In the genomic region with DNA sequence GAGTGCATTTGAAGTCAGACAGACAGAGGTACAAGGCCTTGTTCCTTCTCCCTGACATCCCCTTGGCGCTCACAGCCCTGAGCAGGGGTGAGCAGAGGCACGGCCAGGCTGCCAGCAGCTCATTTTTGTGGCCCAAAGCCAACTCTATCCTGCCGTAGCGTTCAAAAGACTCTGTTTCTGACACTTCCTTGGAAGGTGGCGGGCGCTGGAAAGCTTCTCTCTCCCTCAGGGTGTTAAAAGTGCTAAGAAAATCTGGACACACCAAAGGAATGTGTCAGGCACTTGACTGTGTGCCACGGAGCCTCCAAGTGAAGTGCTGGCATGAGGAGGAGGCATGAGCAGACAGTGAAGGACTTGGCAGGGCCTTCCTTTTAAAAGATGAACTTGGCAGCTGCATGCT, we compare ENCODE assay signal across 11 mouse cellular contexts. TPM values are rescaled to one million over a fixed set of nuclear protein-coding genes. Genes with fewer than 3 reads are reported as not detected.
DNase-seq lines count a peak whose midpoint lies in the region; ATAC-seq lines count a peak whose summit lies in the region.
"Had no signal": no experiment of that assay in that cellular context is flagged by ENCODE, and none has a peak within 500 bp of the region (broad histone marks: within the 10 kb centered on the region; RNA-seq: fewer than 3 reads in every experiment).

No protein-coding gene starts in this region.

- H3K4me1 ChIP-seq in lung, embryonic 15.5 days, result peaks cover 25% of the 10 kb centered on the region
- 0 out of 2 replicates have a peak, but pooled peaks cover 7% of the 10 kb centered on the region for H3K4me1 ChIP-seq in neural tube, embryonic 15.5 days
- peaks cover 25% of the 10 kb centered on the region for H3K4me1 ChIP-seq in midbrain, embryonic 10.5 days

- no peaks in the 10 kb centered on the region for H3K27me3 ChIP-seq in lung, embryonic 15.5 days
- no peaks in the 10 kb centered on the region for H3K27me3 ChIP-seq in neural tube, embryonic 15.5 days (replicated peaks)
- no peaks in the 10 kb centered on the region for H3K27me3 ChIP-seq in midbrain, embryonic 10.5 days (ENCODE audit: low read depth, poor library complexity, severe bottlenecking)
- H3K27me3 ChIP-seq: limb, embryonic 13.5 days had no signal

- ATAC-seq in lung, embryonic 15.5 days (ENCODE audit: borderline replicate concordance, extremely low read depth, low FRiP score, low TSS enrichment), result peak; percentile 21; the same call in 1 of the 2 replicates
- ATAC-seq in neural tube, embryonic 15.5 days (ENCODE audit: low FRiP score), result no peak

- H3K27ac ChIP-seq in lung, embryonic 15.5 days, result peak overlapping the region; percentile 25
- no peak overlapping the region for H3K27ac ChIP-seq in neural tube, embryonic 15.5 days (replicated peaks)
- no peak overlapping the region for H3K27ac ChIP-seq in midbrain, embryonic 10.5 days (replicated peaks)
- H3K27ac ChIP-seq: limb, embryonic 13.5 days had no signal

- no peak overlapping the region for H3K4me3 ChIP-seq in lung, embryonic 15.5 days
- no peak overlapping the region for H3K4me3 ChIP-seq in neural tube, embryonic 15.5 days (replicated peaks)
- H3K4me3 ChIP-seq in midbrain, embryonic 10.5 days, result no peak overlapping the region
- H3K4me3 ChIP-seq: limb, embryonic 13.5 days had no signal

- DNase-seq in gastrocnemius, postnatal 25 days, result peak; percentile 30
- no peak for DNase-seq in gastrocnemius, postnatal 10 days
- peak; percentile 65 for DNase-seq in NIH3T3 (ENCODE audit: low read depth)
- DNase-seq in frontal cortex, postnatal 36 days (ENCODE audit: low spot score in 2 of 2), result peak; percentile 68 to 85
- no peak for DNase-seq in neural tube, embryonic 10.5 days (ENCODE audit: extremely low spot score, low spot score)
- no peak for DNase-seq in midbrain, embryonic 10.5 days (ENCODE audit: low spot score)

- H3K9ac ChIP-seq in lung, embryonic 15.5 days, result no peak overlapping the region
- H3K9ac ChIP-seq in neural tube, embryonic 15.5 days (replicated peaks), result no peak overlapping the region
- H3K9ac ChIP-seq: limb, embryonic 13.5 days had no signal

- H3K36me3 ChIP-seq in lung, embryonic 15.5 days, result peaks cover 15% of the 10 kb centered on the region; the same call in 1 of the 2 replicates
- peaks cover 70% of the 10 kb centered on the region for H3K36me3 ChIP-seq in neural tube, embryonic 15.5 days
- H3K36me3 ChIP-seq in midbrain, embryonic 10.5 days, result peaks cover 67% of the 10 kb centered on the region

- H3K4me2 ChIP-seq in lung, embryonic 15.5 days, result no peak overlapping the region
- H3K4me2 ChIP-seq in neural tube, embryonic 15.5 days, result no peak overlapping the region
- H3K4me2 ChIP-seq: limb, embryonic 13.5 days had no signal

- 37% methylated on average over 7 of the region's 7 CpGs for WGBS in lung, embryonic 15.5 days
- 78% methylated on average over 7 of the region's 7 CpGs for WGBS in neural tube, embryonic 15.5 days
- 86% methylated on average over 7 of the region's 7 CpGs for WGBS in midbrain, embryonic 10.5 days

- no peaks in the 10 kb centered on the region for H3K9me3 ChIP-seq in lung, embryonic 15.5 days
- H3K9me3 ChIP-seq in neural tube, embryonic 15.5 days (replicated peaks), result no peaks in the 10 kb centered on the region
- no peaks in the 10 kb centered on the region for H3K9me3 ChIP-seq in midbrain, embryonic 10.5 days (replicated peaks)
- H3K9me3 ChIP-seq: G1E; limb, embryonic 13.5 days had no signal

RNA-seq across cellular contexts. Expression of a gene that starts 9.7 kb away (rescaled TPM):
- total RNA-seq in gastrocnemius, postnatal 25 days (2021), result 1 to 10 TPM; 3.2 to 3.8 TPM
- 10 to 100 TPM; 12.8 to 17.0 TPM for total RNA-seq in gastrocnemius, postnatal 10 days (2021)
- polyA plus RNA-seq in lung, embryonic 15.5 days (2015; fragmentation: Nextera tagmentation; extraction: Ambion mirVana), result not detected in 2 replicates
- polyA plus RNA-seq in neural tube, embryonic 15.5 days (2015; fragmentation: Nextera tagmentation; extraction: Ambion mirVana), result 0.36 and 0.81 TPM in 2 replicates
- polyA plus RNA-seq in midbrain, embryonic 10.5 days (2016; fragmentation: Nextera tagmentation; extraction: Ambion mirVana), result 0.12 and 0.17 TPM in 2 replicates
- polyA plus RNA-seq: embryonic facial prominence, embryonic 11.5 days; G1E had no signal

RNA-seq across cellular contexts. Expression of a gene that starts 12.8 kb away (rescaled TPM):
- total RNA-seq in gastrocnemius, postnatal 25 days (2021), result 10 to 100 TPM; 12.0 to 12.6 TPM
- 10 to 100 TPM; 23.3 to 30.5 TPM for total RNA-seq in gastrocnemius, postnatal 10 days (2021)
- 38.0 and 38.4 TPM in 2 replicates for polyA plus RNA-seq in lung, embryonic 15.5 days (2015; fragmentation: Nextera tagmentation; extraction: Ambion mirVana)
- 14.1 and 14.9 TPM in 2 replicates for polyA plus RNA-seq in neural tube, embryonic 15.5 days (2015; fragmentation: Nextera tagmentation; extraction: Ambion mirVana)
- 15.9 and 19.1 TPM in 2 replicates for polyA plus RNA-seq in midbrain, embryonic 10.5 days (2016; fragmentation: Nextera tagmentation; extraction: Ambion mirVana)

RNA-seq across cellular contexts. Expression of a gene that starts 13.0 kb away (rescaled TPM):
- total RNA-seq in gastrocnemius, postnatal 25 days (2021), result 10 to 100 TPM; 22.5 to 22.8 TPM
- total RNA-seq in gastrocnemius, postnatal 10 days (2021), result 10 to 100 TPM; 19.3 to 21.2 TPM
- 34.4 and 40.8 TPM in 2 replicates for polyA plus RNA-seq in lung, embryonic 15.5 days (2015; fragmentation: Nextera tagmentation; extraction: Ambion mirVana)
- 26.0 and 29.2 TPM in 2 replicates for polyA plus RNA-seq in neural tube, embryonic 15.5 days (2015; fragmentation: Nextera tagmentation; extraction: Ambion mirVana)
- 37.3 and 41.3 TPM in 2 replicates for polyA plus RNA-seq in midbrain, embryonic 10.5 days (2016; fragmentation: Nextera tagmentation; extraction: Ambion mirVana)

RNA-seq across cellular contexts. Expression of a gene that starts 27.5 kb away (rescaled TPM):
- under 1 TPM in 1 of 2 experiments, not detected in 1; 0.56 TPM for total RNA-seq in gastrocnemius, postnatal 25 days (2021)
- total RNA-seq in gastrocnemius, postnatal 10 days (2021), result not detected
- polyA plus RNA-seq in lung, embryonic 15.5 days (2015; fragmentation: Nextera tagmentation; extraction: Ambion mirVana), result not detected in 2 replicates
- polyA plus RNA-seq in neural tube, embryonic 15.5 days (2015; fragmentation: Nextera tagmentation; extraction: Ambion mirVana), result 0.29 and 0.54 TPM in 2 replicates
- polyA plus RNA-seq in midbrain, embryonic 10.5 days (2016; fragmentation: Nextera tagmentation; extraction: Ambion mirVana), result 0.09 TPM in 1 of 2 replicates, not detected in the other
- total RNA-seq: G1E had no signal
- polyA plus RNA-seq: embryonic facial prominence, embryonic 11.5 days; G1E had no signal

RNA-seq across cellular contexts. Expression of a gene that starts 48.8 kb away (rescaled TPM):
- total RNA-seq in gastrocnemius, postnatal 25 days (2021), result 100 to 1,000 TPM; 509 to 515 TPM
- 100 to 1,000 TPM; 547 to 553 TPM for total RNA-seq in gastrocnemius, postnatal 10 days (2021)
- 635 and 678 TPM in 2 replicates for polyA plus RNA-seq in lung, embryonic 15.5 days (2015; fragmentation: Nextera tagmentation; extraction: Ambion mirVana)
- polyA plus RNA-seq in neural tube, embryonic 15.5 days (2015; fragmentation: Nextera tagmentation; extraction: Ambion mirVana), result 815 and 871 TPM in 2 replicates
- polyA plus RNA-seq in midbrain, embryonic 10.5 days (2016; fragmentation: Nextera tagmentation; extraction: Ambion mirVana), result 1,019 and 1,063 TPM in 2 replicates

Comparison
In these comparisons a context has a peak if more than half of its experiments do, and no peak if none do; other contexts are left out.
1. DNase-seq: peak in gastrocnemius, postnatal 25 days (single experiment), NIH3T3 (single experiment) and frontal cortex, postnatal 36 days (2 of 2); none in gastrocnemius, postnatal 10 days (single experiment), neural tube, embryonic 10.5 days (single experiment) and midbrain, embryonic 10.5 days (single experiment).